Mouse (Mus musculus): ENCODE measurements at regions not wholly inside any gene's neighbourhood (a gene's known extent, or its start where the extent isn't known, plus 50 kb on each side); places are given as distances from the start of the nearest gene placed in this dataset.
A peak's percentile ranks its signal among the peaks of the same experiment; 100 is the strongest.

GRCm38 (mm10) chr2:124971826-124972749 lies 95.8 kb upstream of the Slc24a5 start:
- Histone ChIP-seq H3K27me3 (no peaks in the 10 kb centered on the region), H3K9me3 (no peaks in the 10 kb centered on the region), H3K9ac (no peak overlapping the region), H3K4me2 (0 out of 2 replicates have a peak overlapping the region, but pooled peaks have one; percentile 7), H3K36me3 (no peaks in the 10 kb centered on the region), H3K4me3 (no peak overlapping the region), H3K4me1 (replicated peaks) (peaks cover 10% of the 10 kb centered on the region), H3K27ac (replicated peaks) (no peak overlapping the region)
- 31% methylated on average over 17 of the region's 17 CpGs for whole genome bisulfite sequencing
- no peak for ATAC-seq (ENCODE audit: low FRiP score, low read depth)

- H3K36me3 ChIP-seq, result no peaks in the 10 kb centered on the region
- WGBS, result 68% methylated on average over 3 of the region's 3 CpGs
- no peak overlapping the region for H3K4me3 ChIP-seq
- H3K9me3 ChIP-seq, result no peaks in the 10 kb centered on the region
- H3K4me1 ChIP-seq (replicated peaks), result peaks cover 10% of the 10 kb centered on the region
- H3K4me2 ChIP-seq, result no peak overlapping the region
- no peaks in the 10 kb centered on the region for H3K27me3 ChIP-seq
- no peak overlapping the region for H3K9ac ChIP-seq
- no peak for ATAC-seq (ENCODE audit: low FRiP score, low read depth)
- H3K27ac ChIP-seq (replicated peaks), result no peak overlapping the region
These were observed 92.8 kb upstream of the Slc24a5 start for GRCm38 (mm10) chr2:124975106-124975505.

GRCm38 (mm10) chr2:124990976-124991375 lies 76.9 kb upstream of the Slc24a5 start:
- H3K36me3 ChIP-seq, result no peaks in the 10 kb centered on the region
- no peaks in the 10 kb centered on the region for H3K27me3 ChIP-seq
- ATAC-seq (ENCODE audit: low FRiP score, low read depth), result no peak
- no peaks in the 10 kb centered on the region for H3K9me3 ChIP-seq
- no peaks in the 10 kb centered on the region for H3K4me1 ChIP-seq (replicated peaks)
- no peak overlapping the region for H3K9ac ChIP-seq
- no peak overlapping the region for H3K27ac ChIP-seq (replicated peaks)
- no peak overlapping the region for H3K4me2 ChIP-seq
- no peak overlapping the region for H3K4me3 ChIP-seq
- WGBS, result 95% methylated on average over 2 of the region's 2 CpGs

- no peak overlapping the region for H3K4me3 ChIP-seq
- no peak for ATAC-seq (ENCODE audit: low FRiP score, low read depth)
- no peaks in the 10 kb centered on the region for H3K27me3 ChIP-seq
- no peak overlapping the region for H3K27ac ChIP-seq (replicated peaks)
- no peaks in the 10 kb centered on the region for H3K9me3 ChIP-seq
- H3K4me2 ChIP-seq, result no peak overlapping the region
- WGBS, result 79% methylated on average over 1 of the region's 1 CpGs
- no peaks in the 10 kb centered on the region for H3K36me3 ChIP-seq
- no peak overlapping the region for H3K9ac ChIP-seq
- no peaks in the 10 kb centered on the region for H3K4me1 ChIP-seq (replicated peaks)
These were observed 52.9 kb upstream of the Slc24a5 start for GRCm38 (mm10) chr2:125015007-125015406.

GRCm38 (mm10) chr2:125016946-125017345 lies 51.0 kb upstream of the Slc24a5 start:
- H3K9me3 ChIP-seq, result no peaks in the 10 kb centered on the region
- no peaks in the 10 kb centered on the region for H3K36me3 ChIP-seq
- H3K27me3 ChIP-seq, result no peaks in the 10 kb centered on the region
- no peak overlapping the region for H3K9ac ChIP-seq
- H3K4me1 ChIP-seq (replicated peaks), result no peaks in the 10 kb centered on the region
- 76% methylated on average over 1 of the region's 1 CpGs for WGBS
- H3K4me2 ChIP-seq, result no peak overlapping the region
- no peak overlapping the region for H3K27ac ChIP-seq (replicated peaks)
- ATAC-seq (ENCODE audit: low FRiP score, low read depth), result no peak
- H3K4me3 ChIP-seq, result no peak overlapping the region

Data from hindbrain, embryonic 15.5 days (tissue).